Mouse (Mus musculus): ENCODE data around the gene H2afj. TPM values are rescaled to one million over a fixed set of nuclear protein-coding genes. Genes with fewer than 3 reads are reported as not detected.
A peak's percentile ranks its signal among the peaks of the same experiment; 100 is the strongest.
"Not testable (repeated sequence)": the region's sequence is repeated elsewhere in the genome, so short reads cannot be mapped to it uniquely, and the experiment has no call there.

H2afj gene
- polyA plus RNA-seq, 1 experiment: 773 TPM

DNA sequence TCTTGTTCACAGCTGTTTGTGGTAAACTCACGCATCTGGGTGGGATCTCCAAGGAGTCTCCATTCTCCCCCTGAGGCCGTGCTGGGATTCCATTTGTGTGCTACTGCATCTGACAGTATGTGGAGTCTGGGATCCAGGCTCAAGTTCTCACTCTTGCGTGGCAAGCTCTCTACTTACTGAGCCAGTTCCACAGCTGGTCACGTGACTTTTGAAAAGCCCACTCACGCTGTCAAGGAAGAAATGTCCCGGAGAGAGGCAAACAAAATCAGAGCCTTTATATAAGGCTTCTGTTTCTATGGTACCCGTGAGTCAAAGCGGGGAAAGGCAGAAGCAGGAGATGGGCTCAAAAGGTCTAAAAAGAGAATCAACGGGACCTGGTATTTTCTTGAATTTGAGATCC lies 25.3 kb upstream of the H2afj start:
- H3K27ac ChIP-seq (ENCODE audit: insufficient read depth, low read depth, low read length): peak overlapping the region; percentile 97
- WGBS: 38% methylated on average over 9 of the region's 9 CpGs

DNA sequence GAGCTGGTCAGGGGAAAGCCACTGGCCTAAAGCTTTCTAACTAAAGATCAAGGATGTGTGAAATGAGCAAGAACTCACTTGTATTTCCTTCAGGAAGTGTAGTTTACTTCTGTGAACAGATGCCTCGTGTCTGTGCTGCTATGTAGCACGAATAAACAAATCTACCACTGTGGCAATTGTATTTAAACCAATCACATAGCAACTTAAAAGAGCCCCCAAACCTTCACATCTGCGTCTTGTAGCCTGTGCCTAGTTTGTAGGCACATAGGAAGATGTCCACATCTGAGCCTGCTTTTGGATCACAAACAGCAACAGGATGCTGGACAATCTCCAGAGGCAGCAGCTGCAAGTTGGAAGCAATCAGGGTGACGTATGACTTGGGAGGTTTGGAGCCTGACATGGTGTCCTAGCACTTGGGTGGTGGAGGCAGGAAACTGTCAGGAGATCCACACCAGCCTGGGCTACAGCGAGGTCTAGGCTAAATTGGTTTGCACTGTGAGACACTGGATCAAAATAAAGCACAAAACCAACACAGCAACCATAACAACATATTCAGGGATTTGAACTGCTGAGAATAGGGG lies 18.6 kb upstream of the H2afj start:
- 65% methylated on average over 5 of the region's 5 CpGs for WGBS
- no peak for TF ChIP-seq CTCF (IDR thresholded peaks at IDR 0.05; ENCODE audit: extremely low read depth, insufficient read length, insufficient replicate concordance, low read depth, low read length)
- TF ChIP-seq POLR2A (IDR thresholded peaks at IDR 0.05; ENCODE audit: low read depth, low read length): no peak
- peaks cover 3% of the 10 kb centered on the region; the same call in 1 of the 2 replicates for H3K4me1 ChIP-seq (ENCODE audit: control insufficient read depth, insufficient read depth, insufficient read length, low read length)
- H3K27me3 ChIP-seq (ENCODE audit: control insufficient read depth, insufficient read depth, low read length): no peaks in the 10 kb centered on the region
- H3K27ac ChIP-seq (ENCODE audit: insufficient read depth, low read depth, low read length): no peak overlapping the region
- no peaks in the 10 kb centered on the region for H3K36me3 ChIP-seq (ENCODE audit: control insufficient read depth, insufficient read depth, low read length)
- no peak overlapping the region for H3K4me3 ChIP-seq (ENCODE audit: low read depth, low read length)

More for the DNA sequence above, 25.3 kb upstream of the H2afj start:
- TF ChIP-seq CTCF (IDR thresholded peaks at IDR 0.05; ENCODE audit: extremely low read depth, insufficient read length, insufficient replicate concordance, low read depth, low read length) (no peak), POLR2A (IDR thresholded peaks at IDR 0.05; ENCODE audit: low read depth, low read length) (no peak)
- Histone ChIP-seq H3K36me3 (ENCODE audit: control insufficient read depth, insufficient read depth, low read length) (no peaks in the 10 kb centered on the region), H3K4me1 (ENCODE audit: control insufficient read depth, insufficient read depth, insufficient read length, low read length) (peaks cover 3% of the 10 kb centered on the region; the same call in 1 of the 2 replicates), H3K27me3 (ENCODE audit: control insufficient read depth, insufficient read depth, low read length) (no peaks in the 10 kb centered on the region), H3K4me3 (ENCODE audit: low read depth, low read length) (peak overlapping the region; percentile 4; the same call in 1 of the 2 replicates)

DNA sequence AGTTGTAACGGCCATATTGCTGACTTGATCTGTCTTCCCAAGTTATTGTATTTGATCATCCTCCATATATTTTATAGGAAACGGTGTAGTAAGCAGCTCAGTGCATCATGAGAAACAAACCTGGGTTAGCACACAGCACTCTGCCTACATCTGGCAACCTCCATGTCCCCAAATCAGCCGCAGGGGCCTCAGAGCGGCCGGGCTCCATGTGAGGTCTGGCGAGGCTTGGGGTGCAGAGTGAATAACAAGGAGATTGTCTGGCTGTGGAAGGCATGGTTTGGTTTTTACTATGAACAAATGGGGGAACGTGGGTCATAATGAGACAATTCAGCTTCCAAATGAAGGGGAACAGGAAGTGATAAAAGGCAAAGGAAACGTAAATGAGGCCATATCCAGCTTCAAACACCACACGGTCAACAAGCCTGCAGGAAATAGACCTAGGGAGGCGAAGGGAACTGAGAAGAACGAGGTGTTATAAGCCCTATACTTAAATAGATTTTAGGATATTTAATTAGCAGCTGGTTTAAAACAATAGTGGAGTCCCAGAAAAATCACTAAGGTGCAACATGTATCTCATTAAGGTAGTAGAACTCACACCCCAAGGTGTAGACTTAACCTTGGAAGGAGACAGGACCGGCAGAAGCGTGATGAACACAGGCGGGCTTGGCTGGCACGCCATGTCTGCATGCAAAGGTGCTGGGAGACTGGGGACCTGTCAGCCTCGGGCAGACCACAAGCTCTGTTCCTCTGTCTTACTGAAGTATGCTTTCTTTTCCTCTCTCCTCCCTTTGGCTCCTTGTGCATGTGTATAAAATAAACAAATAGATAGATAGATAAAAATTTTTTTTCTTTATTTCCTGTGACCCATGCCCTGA lies 14.9 kb upstream of the H2afj start:
- H3K4me3 ChIP-seq (ENCODE audit: low read depth, low read length): peak overlapping the region; percentile 54
- no peaks in the 10 kb centered on the region for H3K27me3 ChIP-seq (ENCODE audit: control insufficient read depth, insufficient read depth, low read length)
- H3K27ac ChIP-seq (ENCODE audit: insufficient read depth, low read depth, low read length): no peak overlapping the region
- no peaks in the 10 kb centered on the region for H3K36me3 ChIP-seq (ENCODE audit: control insufficient read depth, insufficient read depth, low read length)
- no peak for TF ChIP-seq CTCF (IDR thresholded peaks at IDR 0.05; ENCODE audit: extremely low read depth, insufficient read length, insufficient replicate concordance, low read depth, low read length)
- no peak for TF ChIP-seq POLR2A (IDR thresholded peaks at IDR 0.05; ENCODE audit: low read depth, low read length)
- H3K4me1 ChIP-seq (ENCODE audit: control insufficient read depth, insufficient read depth, insufficient read length, low read length): peaks cover 3% of the 10 kb centered on the region; the same call in 1 of the 2 replicates
- WGBS: 35% methylated on average over 16 of the region's 16 CpGs

DNA sequence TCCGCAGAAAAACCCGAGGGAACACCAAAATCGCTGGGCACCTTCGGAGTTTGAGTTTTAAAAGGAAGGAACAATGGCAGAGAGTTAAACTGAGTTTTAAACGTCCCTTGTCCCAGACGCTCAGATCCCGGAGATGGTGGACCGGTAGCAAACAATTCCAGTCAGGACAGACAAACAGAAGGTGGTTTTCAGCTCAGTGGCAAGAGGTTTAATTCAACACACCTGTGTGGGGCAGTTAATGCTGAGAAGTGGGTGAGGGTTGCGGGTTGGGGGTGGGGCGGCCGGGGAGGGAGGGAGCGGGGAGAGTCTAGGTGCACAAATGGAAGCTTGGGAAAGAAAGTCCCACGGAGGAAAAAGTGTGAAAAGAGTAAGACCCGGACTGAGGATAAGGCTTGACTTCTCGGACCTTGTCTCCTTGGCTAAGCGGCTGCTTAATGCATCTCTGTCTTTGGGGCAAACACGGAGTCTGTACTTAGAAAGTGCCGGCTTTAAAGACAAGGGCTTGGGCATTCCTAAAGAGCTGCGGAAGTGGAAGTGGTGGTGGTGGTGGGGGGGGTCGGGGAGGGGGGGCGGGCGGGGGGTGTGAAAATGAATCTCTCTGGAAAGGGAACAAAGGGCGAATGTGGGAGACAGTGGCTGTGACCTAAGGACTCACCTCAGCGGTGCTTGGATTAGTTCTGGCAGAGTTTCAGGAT lies 14.1 kb upstream of the H2afj start:
- Histone ChIP-seq H3K4me1 (ENCODE audit: control insufficient read depth, insufficient read depth, insufficient read length, low read length) (peaks cover 3% of the 10 kb centered on the region; the same call in 1 of the 2 replicates), H3K36me3 (ENCODE audit: control insufficient read depth, insufficient read depth, low read length) (no peaks in the 10 kb centered on the region), H3K4me3 (ENCODE audit: low read depth, low read length) (peak overlapping the region; percentile 54), H3K27me3 (ENCODE audit: control insufficient read depth, insufficient read depth, low read length) (no peaks in the 10 kb centered on the region), H3K27ac (ENCODE audit: insufficient read depth, low read depth, low read length) (0 out of 2 replicates have a peak overlapping the region, but pooled peaks have one; percentile 2)
- TF ChIP-seq POLR2A (IDR thresholded peaks at IDR 0.05; ENCODE audit: low read depth, low read length) (no peak), CTCF (IDR thresholded peaks at IDR 0.05; ENCODE audit: extremely low read depth, insufficient read length, insufficient replicate concordance, low read depth, low read length) (no peak)
- 1% methylated on average over 24 of the region's 24 CpGs for WGBS

- TF ChIP-seq POLR2A (IDR thresholded peaks at IDR 0.05; ENCODE audit: low read depth, low read length) (no peak), CTCF (IDR thresholded peaks at IDR 0.05; ENCODE audit: extremely low read depth, insufficient read length, insufficient replicate concordance, low read depth, low read length) (no peak)
- Histone ChIP-seq H3K27ac (ENCODE audit: insufficient read depth, low read depth, low read length) (no peak overlapping the region), H3K36me3 (ENCODE audit: control insufficient read depth, insufficient read depth, low read length) (no peaks in the 10 kb centered on the region), H3K4me1 (ENCODE audit: control insufficient read depth, insufficient read depth, insufficient read length, low read length) (peaks cover 3% of the 10 kb centered on the region; the same call in 1 of the 2 replicates), H3K27me3 (ENCODE audit: control insufficient read depth, insufficient read depth, low read length) (no peaks in the 10 kb centered on the region), H3K4me3 (ENCODE audit: low read depth, low read length) (no peak overlapping the region)
- WGBS: 81% methylated on average over 1 of the region's 1 CpGs
These were observed 12.9 kb upstream of the H2afj start for GRCm38 (mm10) chr6:136795110-136795509.

DNA sequence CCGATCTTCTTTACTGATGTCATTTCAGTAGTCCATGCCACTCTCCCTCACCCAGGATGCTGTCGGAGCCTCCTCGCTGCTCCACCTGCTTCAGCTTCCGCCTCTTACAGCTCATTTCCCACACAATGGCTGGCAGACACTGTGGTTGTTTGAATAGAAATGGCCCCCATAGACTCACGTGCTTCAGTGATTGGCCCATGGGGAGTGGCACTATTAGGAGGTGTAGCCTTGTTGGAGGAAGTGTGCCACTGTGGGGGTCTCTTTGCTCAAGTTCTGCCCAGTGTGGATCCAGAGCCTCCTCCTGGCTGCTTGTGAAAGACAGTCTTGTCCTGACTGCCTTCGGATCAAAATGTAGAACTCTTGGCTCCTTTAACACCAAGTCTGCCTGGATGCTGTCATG lies 12.2 kb upstream of the H2afj start:
- Histone ChIP-seq H3K4me3 (ENCODE audit: low read depth, low read length) (no peak overlapping the region), H3K36me3 (ENCODE audit: control insufficient read depth, insufficient read depth, low read length) (no peaks in the 10 kb centered on the region), H3K27ac (ENCODE audit: insufficient read depth, low read depth, low read length) (no peak overlapping the region), H3K27me3 (ENCODE audit: control insufficient read depth, insufficient read depth, low read length) (no peaks in the 10 kb centered on the region), H3K4me1 (ENCODE audit: control insufficient read depth, insufficient read depth, insufficient read length, low read length) (peaks cover 3% of the 10 kb centered on the region; the same call in 1 of the 2 replicates)
- TF ChIP-seq CTCF (IDR thresholded peaks at IDR 0.05; ENCODE audit: extremely low read depth, insufficient read length, insufficient replicate concordance, low read depth, low read length): no peak
- WGBS: 69% methylated on average over 6 of the region's 6 CpGs

DNA sequence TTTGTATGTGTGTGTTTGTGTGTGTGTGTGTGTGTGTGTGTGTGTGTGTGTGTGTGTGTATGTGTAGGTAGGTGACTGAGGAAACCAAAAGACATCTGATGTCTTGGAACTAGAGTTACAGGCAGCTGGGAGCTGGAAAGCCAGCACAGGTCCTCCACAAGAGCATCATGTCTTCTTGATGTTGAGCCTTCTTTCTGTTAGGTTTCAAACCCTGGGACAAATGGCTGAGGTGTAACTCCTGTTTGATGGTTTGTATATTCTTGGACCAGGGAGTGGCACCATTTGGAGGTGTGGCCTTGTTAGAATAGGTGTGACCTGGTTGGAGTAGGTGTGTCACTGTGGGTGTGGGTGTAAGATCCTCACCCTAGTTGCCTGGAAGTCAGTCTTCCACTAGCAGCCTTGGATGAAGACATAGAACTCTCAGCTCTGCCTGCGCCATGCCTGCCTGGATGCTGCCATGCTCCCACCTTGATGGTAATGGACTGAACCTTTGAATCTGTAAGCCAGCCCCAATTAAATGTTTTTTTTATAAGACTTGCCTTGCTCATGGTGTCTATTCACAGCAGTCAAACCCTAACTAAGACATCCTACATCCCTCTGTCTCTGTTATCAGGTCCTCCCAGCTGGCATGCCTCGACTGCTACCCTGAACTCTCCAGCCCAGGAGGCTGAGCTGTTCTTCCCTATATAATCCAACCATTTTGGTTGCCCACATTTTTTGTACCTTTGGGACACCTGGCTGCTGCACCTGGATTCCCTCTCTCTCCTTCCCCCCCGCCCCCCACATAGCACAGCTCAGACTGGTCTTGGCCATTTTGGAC lies 10.0 kb upstream of the H2afj start:
- not testable (repeated sequence) for H3K4me1 ChIP-seq (ENCODE audit: control insufficient read depth, insufficient read depth, insufficient read length, low read length); H3K27me3 ChIP-seq (ENCODE audit: control insufficient read depth, insufficient read depth, low read length); H3K4me3 ChIP-seq (ENCODE audit: low read depth, low read length); H3K36me3 ChIP-seq (ENCODE audit: control insufficient read depth, insufficient read depth, low read length); H3K27ac ChIP-seq (ENCODE audit: insufficient read depth, low read depth, low read length)
- WGBS: 83% methylated on average over 3 of the region's 3 CpGs
